17 mouse cellular contexts compared by ENCODE assay signal in genomic region chr7:80398654-80399444, GRCm38 (mm10). TPM values are rescaled to one million over a fixed set of nuclear protein-coding genes. Genes with fewer than 3 reads are reported as not detected.
A peak's percentile ranks its signal among the peaks of the same experiment; 100 is the strongest.
DNase-seq lines count a peak whose midpoint lies in the region; ATAC-seq and TF ChIP-seq lines count a peak whose summit lies in the region.
"Had no signal": no experiment of that assay in that cellular context is flagged by ENCODE, and none has a peak within 500 bp of the region (broad histone marks: within the 10 kb centered on the region; RNA-seq: fewer than 3 reads in every experiment).

No protein-coding gene starts in this region.

- no peak overlapping the region for H3K4me2 ChIP-seq in hindbrain, embryonic 14.5 days (replicated peaks)
- no peak overlapping the region for H3K4me2 ChIP-seq in hindbrain, embryonic 16.5 days (ENCODE audit: low read length)
- H3K4me2 ChIP-seq in midbrain, embryonic 13.5 days (replicated peaks), result no peak overlapping the region
- no peak overlapping the region for H3K4me2 ChIP-seq in midbrain, embryonic 14.5 days (ENCODE audit: low read length)
- H3K4me2 ChIP-seq in limb, embryonic 13.5 days (replicated peaks), result no peak overlapping the region
- H3K4me2 ChIP-seq: neural tube, embryonic 15.5 days had no signal

- no peak for DNase-seq in gastrocnemius, adult 2 months
- DNase-seq in gastrocnemius, postnatal 25 days, result no peak
- DNase-seq in hindbrain, embryonic 14.5 days (ENCODE audit: low spot score), result no peak
- DNase-seq in midbrain, embryonic 14.5 days, result no peak
- no peak for DNase-seq in thymus, postnatal 0 days (ENCODE audit: low spot score)
- DNase-seq: cerebellum, adult 9-10 months; kidney, adult 11 months; kidney, postnatal 36 days; left cerebral cortex, postnatal 4 days; lung, adult 18-20 months; retina, postnatal 1 day; thymus, postnatal 36 days had no signal

- H3K4me3 ChIP-seq in gastrocnemius, adult 2 months, result peak overlapping the region; percentile 19
- no peak overlapping the region for H3K4me3 ChIP-seq in hindbrain, embryonic 14.5 days (replicated peaks; ENCODE audit: low read length)
- no peak overlapping the region for H3K4me3 ChIP-seq in hindbrain, embryonic 16.5 days (ENCODE audit: low read length)
- H3K4me3 ChIP-seq in midbrain, embryonic 13.5 days (replicated peaks), result no peak overlapping the region
- no peak overlapping the region for H3K4me3 ChIP-seq in midbrain, embryonic 14.5 days (replicated peaks; ENCODE audit: low read depth, low read length)
- H3K4me3 ChIP-seq in limb, embryonic 13.5 days, result no peak overlapping the region
- H3K4me3 ChIP-seq: neural tube, embryonic 15.5 days had no signal

- H3K4me1 ChIP-seq in hindbrain, embryonic 14.5 days (replicated peaks; ENCODE audit: control insufficient read depth, insufficient read depth, low read length), result peaks cover 23% of the 10 kb centered on the region
- H3K4me1 ChIP-seq in hindbrain, embryonic 16.5 days (ENCODE audit: control insufficient read depth, insufficient read depth, low read depth, low read length), result peaks cover 28% of the 10 kb centered on the region
- peaks cover 36% of the 10 kb centered on the region for H3K4me1 ChIP-seq in midbrain, embryonic 13.5 days (replicated peaks)
- H3K4me1 ChIP-seq in midbrain, embryonic 14.5 days (ENCODE audit: control insufficient read depth, insufficient read depth, low read length), result peaks cover 14% of the 10 kb centered on the region
- peaks cover 36% of the 10 kb centered on the region for H3K4me1 ChIP-seq in limb, embryonic 13.5 days

- peaks cover 39% of the 10 kb centered on the region for H3K36me3 ChIP-seq in hindbrain, embryonic 14.5 days (replicated peaks; ENCODE audit: control insufficient read depth, insufficient read depth)
- H3K36me3 ChIP-seq in hindbrain, embryonic 16.5 days (ENCODE audit: control insufficient read depth, insufficient read depth, low read length), result peaks cover 15% of the 10 kb centered on the region
- H3K36me3 ChIP-seq in midbrain, embryonic 13.5 days, result peaks cover 33% of the 10 kb centered on the region
- peaks cover 37% of the 10 kb centered on the region for H3K36me3 ChIP-seq in midbrain, embryonic 14.5 days (ENCODE audit: control insufficient read depth, insufficient read depth, low read length)
- H3K36me3 ChIP-seq in limb, embryonic 13.5 days, result peaks cover 41% of the 10 kb centered on the region

- 0 out of 2 replicates have a peak overlapping the region, but pooled peaks have one; percentile 5 for H3K9ac ChIP-seq in hindbrain, embryonic 14.5 days
- H3K9ac ChIP-seq in hindbrain, embryonic 16.5 days (ENCODE audit: low read depth, low read length), result no peak overlapping the region
- H3K9ac ChIP-seq in midbrain, embryonic 13.5 days (replicated peaks), result peak overlapping the region; percentile 28; the same call in 1 of the 2 replicates
- H3K9ac ChIP-seq in midbrain, embryonic 14.5 days (replicated peaks; ENCODE audit: low read length), result no peak overlapping the region
- peak overlapping the region; percentile 19; the same call in 1 of the 2 replicates for H3K9ac ChIP-seq in limb, embryonic 13.5 days
- H3K9ac ChIP-seq: neural tube, embryonic 15.5 days had no signal

- no peak for ATAC-seq in hindbrain, embryonic 14.5 days (ENCODE audit: low FRiP score)
- ATAC-seq in hindbrain, embryonic 16.5 days, result no peak
- ATAC-seq in midbrain, embryonic 13.5 days, result no peak
- ATAC-seq in midbrain, embryonic 14.5 days (ENCODE audit: low FRiP score, low TSS enrichment), result no peak
- no peak for ATAC-seq in limb, embryonic 13.5 days (ENCODE audit: low FRiP score, low read depth)

- H3K9me3 ChIP-seq in hindbrain, embryonic 14.5 days (ENCODE audit: control insufficient read depth, low read length), result no peaks in the 10 kb centered on the region
- H3K9me3 ChIP-seq in hindbrain, embryonic 16.5 days (ENCODE audit: control insufficient read depth, low read length), result no peaks in the 10 kb centered on the region
- no peaks in the 10 kb centered on the region for H3K9me3 ChIP-seq in midbrain, embryonic 13.5 days
- no peaks in the 10 kb centered on the region for H3K9me3 ChIP-seq in midbrain, embryonic 14.5 days (ENCODE audit: control insufficient read depth, low read length)
- H3K9me3 ChIP-seq in limb, embryonic 13.5 days, result no peaks in the 10 kb centered on the region
- H3K9me3 ChIP-seq: neural tube, embryonic 15.5 days had no signal

- no peaks in the 10 kb centered on the region for H3K27me3 ChIP-seq in hindbrain, embryonic 14.5 days (ENCODE audit: control insufficient read depth, insufficient read depth, low read length)
- H3K27me3 ChIP-seq in hindbrain, embryonic 16.5 days (replicated peaks; ENCODE audit: control insufficient read depth, insufficient read depth, low read length), result no peaks in the 10 kb centered on the region
- peaks cover 7% of the 10 kb centered on the region for H3K27me3 ChIP-seq in midbrain, embryonic 13.5 days
- 0 out of 2 replicates have a peak, but pooled peaks cover 5% of the 10 kb centered on the region for H3K27me3 ChIP-seq in midbrain, embryonic 14.5 days (ENCODE audit: control insufficient read depth, insufficient read depth, low read length)
- no peaks in the 10 kb centered on the region for H3K27me3 ChIP-seq in limb, embryonic 13.5 days
- H3K27me3 ChIP-seq: neural tube, embryonic 15.5 days had no signal

- peak; percentile 23 for TF ChIP-seq CTCF in gastrocnemius, adult 2 months (IDR thresholded peaks at IDR 0.05)

- peak overlapping the region; percentile 25; the same call in 1 of the 2 replicates for H3K27ac ChIP-seq in gastrocnemius, adult 2 months
- no peak overlapping the region for H3K27ac ChIP-seq in hindbrain, embryonic 14.5 days
- no peak overlapping the region for H3K27ac ChIP-seq in hindbrain, embryonic 16.5 days (ENCODE audit: low read depth, low read length)
- no peak overlapping the region for H3K27ac ChIP-seq in midbrain, embryonic 13.5 days
- no peak overlapping the region for H3K27ac ChIP-seq in midbrain, embryonic 14.5 days (replicated peaks; ENCODE audit: low read depth, low read length)
- no peak overlapping the region for H3K27ac ChIP-seq in limb, embryonic 13.5 days
- H3K27ac ChIP-seq: macrophage; neural tube, embryonic 15.5 days had no signal

- WGBS in hindbrain, embryonic 14.5 days, result 75% methylated on average over 9 of the region's 9 CpGs
- WGBS in hindbrain, embryonic 16.5 days, result 81% methylated on average over 9 of the region's 9 CpGs
- WGBS in midbrain, embryonic 13.5 days, result 82% methylated on average over 9 of the region's 9 CpGs
- 74% methylated on average over 9 of the region's 9 CpGs for WGBS in midbrain, embryonic 14.5 days
- 74% methylated on average over 9 of the region's 9 CpGs for WGBS in limb, embryonic 13.5 days

- intact Hi-C loops in gastrocnemius, adult 2 months (cut with DNase I), result no loop called here

RNA-seq across cellular contexts. Expression of gene Furin, which starts 6.4 kb away (rescaled TPM):
- 10 to 100 TPM; 48.5 to 49.0 TPM for total RNA-seq in gastrocnemius, adult 2 months (2021)
- total RNA-seq in gastrocnemius, postnatal 25 days (2021), result 10 to 100 TPM; 38.5 to 44.8 TPM
- 6.0 and 6.7 TPM in 2 replicates for polyA plus RNA-seq in hindbrain, embryonic 14.5 days (2014; fragmentation: Nextera tagmentation; extraction: Ambion mirVana)
- 3.9 and 4.5 TPM in 2 replicates for polyA plus RNA-seq in hindbrain, embryonic 16.5 days (2015; fragmentation: Nextera tagmentation; extraction: Ambion mirVana)
- 3.2 and 3.6 TPM in 2 replicates for polyA plus RNA-seq in midbrain, embryonic 13.5 days (2015; fragmentation: Nextera tagmentation; extraction: Ambion mirVana)
- 4.6 and 4.9 TPM in 2 replicates for polyA plus RNA-seq in midbrain, embryonic 14.5 days (2014; fragmentation: Nextera tagmentation; extraction: Ambion mirVana)
- polyA plus RNA-seq in limb, embryonic 13.5 days (2015; fragmentation: Nextera tagmentation; extraction: Ambion mirVana), result 12.0 and 12.5 TPM in 2 replicates
- 6.8 and 9.1 TPM in 2 replicates for polyA plus RNA-seq in thymus, postnatal 0 days (2015; fragmentation: Nextera tagmentation; extraction: Ambion mirVana)

RNA-seq across cellular contexts. Expression of gene Fes, which starts 11.1 kb away (rescaled TPM):
- 1 to 10 TPM; 2.6 to 3.9 TPM for total RNA-seq in gastrocnemius, adult 2 months (2021)
- total RNA-seq in gastrocnemius, postnatal 25 days (2021), result 1 to 10 TPM; 3.3 to 3.4 TPM
- 3.8 and 4.6 TPM in 2 replicates for polyA plus RNA-seq in hindbrain, embryonic 14.5 days (2014; fragmentation: Nextera tagmentation; extraction: Ambion mirVana)
- 3.8 and 4.9 TPM in 2 replicates for polyA plus RNA-seq in hindbrain, embryonic 16.5 days (2015; fragmentation: Nextera tagmentation; extraction: Ambion mirVana)
- 3.0 and 5.0 TPM in 2 replicates for polyA plus RNA-seq in midbrain, embryonic 13.5 days (2015; fragmentation: Nextera tagmentation; extraction: Ambion mirVana)
- 1.6 and 3.2 TPM in 2 replicates for polyA plus RNA-seq in midbrain, embryonic 14.5 days (2014; fragmentation: Nextera tagmentation; extraction: Ambion mirVana)
- polyA plus RNA-seq in limb, embryonic 13.5 days (2015; fragmentation: Nextera tagmentation; extraction: Ambion mirVana), result 11.5 and 14.3 TPM in 2 replicates
- 7.3 and 7.8 TPM in 2 replicates for polyA plus RNA-seq in thymus, postnatal 0 days (2015; fragmentation: Nextera tagmentation; extraction: Ambion mirVana)

RNA-seq across cellular contexts. Expression of gene Man2a2, which starts 27.7 kb away (rescaled TPM):
- total RNA-seq in gastrocnemius, adult 2 months (2021), result 100 to 1,000 TPM; 111 to 161 TPM
- total RNA-seq in gastrocnemius, postnatal 25 days (2021), result 100 to 1,000 TPM; 138 to 146 TPM
- polyA plus RNA-seq in hindbrain, embryonic 14.5 days (2014; fragmentation: Nextera tagmentation; extraction: Ambion mirVana), result 18.9 and 21.6 TPM in 2 replicates
- 20.7 and 24.4 TPM in 2 replicates for polyA plus RNA-seq in hindbrain, embryonic 16.5 days (2015; fragmentation: Nextera tagmentation; extraction: Ambion mirVana)
- polyA plus RNA-seq in midbrain, embryonic 13.5 days (2015; fragmentation: Nextera tagmentation; extraction: Ambion mirVana), result 19.4 and 21.3 TPM in 2 replicates
- 18.1 and 19.5 TPM in 2 replicates for polyA plus RNA-seq in midbrain, embryonic 14.5 days (2014; fragmentation: Nextera tagmentation; extraction: Ambion mirVana)
- 22.0 and 24.4 TPM in 2 replicates for polyA plus RNA-seq in limb, embryonic 13.5 days (2015; fragmentation: Nextera tagmentation; extraction: Ambion mirVana)
- 7.1 and 10.3 TPM in 2 replicates for polyA plus RNA-seq in thymus, postnatal 0 days (2015; fragmentation: Nextera tagmentation; extraction: Ambion mirVana)

RNA-seq across cellular contexts. Expression of gene Hddc3, which starts 55.9 kb away (rescaled TPM):
- 10 to 100 TPM; 23.6 to 26.1 TPM for total RNA-seq in gastrocnemius, adult 2 months (2021)
- 10 to 100 TPM; 21.6 to 22.8 TPM for total RNA-seq in gastrocnemius, postnatal 25 days (2021)
- polyA plus RNA-seq in hindbrain, embryonic 14.5 days (2014; fragmentation: Nextera tagmentation; extraction: Ambion mirVana), result 18.7 and 23.4 TPM in 2 replicates
- polyA plus RNA-seq in hindbrain, embryonic 16.5 days (2015; fragmentation: Nextera tagmentation; extraction: Ambion mirVana), result 21.3 and 26.7 TPM in 2 replicates
- 22.6 and 26.4 TPM in 2 replicates for polyA plus RNA-seq in midbrain, embryonic 13.5 days (2015; fragmentation: Nextera tagmentation; extraction: Ambion mirVana)
- 28.7 and 34.8 TPM in 2 replicates for polyA plus RNA-seq in midbrain, embryonic 14.5 days (2014; fragmentation: Nextera tagmentation; extraction: Ambion mirVana)
- polyA plus RNA-seq in limb, embryonic 13.5 days (2015; fragmentation: Nextera tagmentation; extraction: Ambion mirVana), result 21.5 and 23.5 TPM in 2 replicates
- polyA plus RNA-seq in thymus, postnatal 0 days (2015; fragmentation: Nextera tagmentation; extraction: Ambion mirVana), result 8.4 and 12.7 TPM in 2 replicates

RNA-seq across cellular contexts. Expression of gene Unc45a, which starts 58.0 kb away (rescaled TPM):
- total RNA-seq in gastrocnemius, adult 2 months (2021), result 10 to 100 TPM; 12.3 to 12.7 TPM
- 10 to 100 TPM; 11.6 to 12.6 TPM for total RNA-seq in gastrocnemius, postnatal 25 days (2021)
- polyA plus RNA-seq in hindbrain, embryonic 14.5 days (2014; fragmentation: Nextera tagmentation; extraction: Ambion mirVana), result 43.3 and 43.9 TPM in 2 replicates
- 57.0 and 65.7 TPM in 2 replicates for polyA plus RNA-seq in hindbrain, embryonic 16.5 days (2015; fragmentation: Nextera tagmentation; extraction: Ambion mirVana)
- polyA plus RNA-seq in midbrain, embryonic 13.5 days (2015; fragmentation: Nextera tagmentation; extraction: Ambion mirVana), result 52.5 and 58.6 TPM in 2 replicates
- polyA plus RNA-seq in midbrain, embryonic 14.5 days (2014; fragmentation: Nextera tagmentation; extraction: Ambion mirVana), result 42.7 and 43.7 TPM in 2 replicates
- polyA plus RNA-seq in limb, embryonic 13.5 days (2015; fragmentation: Nextera tagmentation; extraction: Ambion mirVana), result 49.7 and 50.4 TPM in 2 replicates
- polyA plus RNA-seq in thymus, postnatal 0 days (2015; fragmentation: Nextera tagmentation; extraction: Ambion mirVana), result 31.0 and 32.3 TPM in 2 replicates

Comparison
In these comparisons a context has a peak if more than half of its experiments do, and no peak if none do; other contexts are left out.
1. H3K9ac ChIP-seq: peak in hindbrain, embryonic 14.5 days (single experiment), midbrain, embryonic 13.5 days (single experiment) and limb, embryonic 13.5 days (single experiment); none in hindbrain, embryonic 16.5 days (single experiment) and midbrain, embryonic 14.5 days (single experiment).